Mouse (Mus musculus): Measurements from ENCODE around the gene Ankrd23. TPM values are rescaled to one million over a fixed set of nuclear protein-coding genes. Genes with fewer than 3 reads are reported as not detected.

Ankrd23 gene
- total and polyA plus RNA-seq, 3 experiments: 310 to 397 (median 338) TPM

- WGBS: 49% methylated on average over 4 of the region's 4 CpGs
- no peak for TF ChIP-seq POLR2A (IDR thresholded peaks at IDR 0.05; ENCODE audit: insufficient read depth, low read depth, low read length)
- no peak for TF ChIP-seq CTCF (IDR thresholded peaks at IDR 0.05)
- TF ChIP-seq EP300 (IDR thresholded peaks at IDR 0.05; ENCODE audit: insufficient read depth, low read depth, low read length): 0 out of 2 replicates have a peak, but pooled peaks have one; percentile 18
- Histone ChIP-seq H3K79me2 (replicated peaks; ENCODE audit: control insufficient read depth, insufficient read depth, low read length) (no peaks in the 10 kb centered on the region), H3K9ac (ENCODE audit: low read depth, low read length) (no peak overlapping the region), H3K27me3 (ENCODE audit: control insufficient read depth, insufficient read depth, low read length) (no peaks in the 10 kb centered on the region), H3K4me3 (no peak overlapping the region), H3K27ac (peak overlapping the region; percentile 85), H3K4me1 (ENCODE audit: control insufficient read depth, insufficient read depth, low read length) (peaks cover 54% of the 10 kb centered on the region), H3K36me3 (ENCODE audit: control insufficient read depth, insufficient read depth, low read length) (no peaks in the 10 kb centered on the region)
- intact Hi-C loops (cut with DNase I): no loop called here
- peak in 1 of 2 experiments; percentile 61 for DNase-seq
Observed at GRCm38 (mm10) chr1:36568776-36569175, 32.1 kb upstream of the Ankrd23 start.

GRCm38 (mm10) chr1:36567818-36568603 lies 31.3 kb upstream of the Ankrd23 start:
- no peaks in the 10 kb centered on the region for H3K27me3 ChIP-seq (ENCODE audit: control insufficient read depth, insufficient read depth, low read length)
- peaks cover 51% of the 10 kb centered on the region for H3K4me1 ChIP-seq (ENCODE audit: control insufficient read depth, insufficient read depth, low read length)
- no peak overlapping the region for H3K9ac ChIP-seq (ENCODE audit: low read depth, low read length)
- H3K4me3 ChIP-seq: no peak overlapping the region
- DNase-seq: peak in 1 of 2 experiments; percentile 37
- intact Hi-C loops (cut with DNase I): no loop called here
- no peak for TF ChIP-seq CTCF (IDR thresholded peaks at IDR 0.05)
- no peak for TF ChIP-seq POLR2A (IDR thresholded peaks at IDR 0.05; ENCODE audit: insufficient read depth, low read depth, low read length)
- no peak for TF ChIP-seq EP300 (IDR thresholded peaks at IDR 0.05; ENCODE audit: insufficient read depth, low read depth, low read length)
- no peaks in the 10 kb centered on the region for H3K36me3 ChIP-seq (ENCODE audit: control insufficient read depth, insufficient read depth, low read length)
- no peaks in the 10 kb centered on the region for H3K79me2 ChIP-seq (replicated peaks; ENCODE audit: control insufficient read depth, insufficient read depth, low read length)
- peak overlapping the region; percentile 85 for H3K27ac ChIP-seq
- WGBS: 54% methylated on average over 21 of the region's 21 CpGs

- intact Hi-C loops (cut with DNase I): no loop called here
- peaks cover 43% of the 10 kb centered on the region for H3K4me1 ChIP-seq (ENCODE audit: control insufficient read depth, insufficient read depth, low read length)
Observed at GRCm38 (mm10) chr1:36566425-36566824, 29.7 kb upstream of the Ankrd23 start.

GRCm38 (mm10) chr1:36564101-36564500 lies 27.4 kb upstream of the Ankrd23 start:
- 38% methylated on average over 6 of the region's 6 CpGs for WGBS
- intact Hi-C loops (cut with DNase I): no loop called here
- H3K27ac ChIP-seq: peak overlapping the region; percentile 72
- peaks cover 32% of the 10 kb centered on the region for H3K4me1 ChIP-seq (ENCODE audit: control insufficient read depth, insufficient read depth, low read length)
- peak; percentile 75 to 82 for DNase-seq
- no peak overlapping the region for H3K4me3 ChIP-seq
- no peaks in the 10 kb centered on the region for H3K27me3 ChIP-seq (ENCODE audit: control insufficient read depth, insufficient read depth, low read length)
- TF ChIP-seq CTCF (IDR thresholded peaks at IDR 0.05) (no peak), EP300 (IDR thresholded peaks at IDR 0.05; ENCODE audit: insufficient read depth, low read depth, low read length) (peak; percentile 50; the same call in 1 of the 2 replicates), POLR2A (IDR thresholded peaks at IDR 0.05; ENCODE audit: insufficient read depth, low read depth, low read length) (no peak)
- H3K79me2 ChIP-seq (replicated peaks; ENCODE audit: control insufficient read depth, insufficient read depth, low read length): no peaks in the 10 kb centered on the region
- no peaks in the 10 kb centered on the region for H3K36me3 ChIP-seq (ENCODE audit: control insufficient read depth, insufficient read depth, low read length)
- H3K9ac ChIP-seq (ENCODE audit: low read depth, low read length): no peak overlapping the region

More at GRCm38 (mm10) chr1:36566425-36566824, 29.7 kb upstream of the Ankrd23 start:
- no peak overlapping the region for H3K27ac ChIP-seq
- no peaks in the 10 kb centered on the region for H3K79me2 ChIP-seq (replicated peaks; ENCODE audit: control insufficient read depth, insufficient read depth, low read length)
- no peak overlapping the region for H3K4me3 ChIP-seq
- H3K36me3 ChIP-seq (ENCODE audit: control insufficient read depth, insufficient read depth, low read length): no peaks in the 10 kb centered on the region
- TF ChIP-seq POLR2A (IDR thresholded peaks at IDR 0.05; ENCODE audit: insufficient read depth, low read depth, low read length) (no peak), CTCF (IDR thresholded peaks at IDR 0.05) (no peak), EP300 (IDR thresholded peaks at IDR 0.05; ENCODE audit: insufficient read depth, low read depth, low read length) (no peak)
- 37% methylated on average over 2 of the region's 2 CpGs for WGBS
- no peaks in the 10 kb centered on the region for H3K27me3 ChIP-seq (ENCODE audit: control insufficient read depth, insufficient read depth, low read length)
- DNase-seq: no peak
- H3K9ac ChIP-seq (ENCODE audit: low read depth, low read length): no peak overlapping the region

- no peaks in the 10 kb centered on the region for H3K79me2 ChIP-seq (replicated peaks; ENCODE audit: control insufficient read depth, insufficient read depth, low read length)
- no peaks in the 10 kb centered on the region for H3K36me3 ChIP-seq (ENCODE audit: control insufficient read depth, insufficient read depth, low read length)
- WGBS: 59% methylated on average over 4 of the region's 4 CpGs
- no peak for DNase-seq
- peak overlapping the region; percentile 72 for H3K27ac ChIP-seq
- no peak overlapping the region for H3K9ac ChIP-seq (ENCODE audit: low read depth, low read length)
- H3K4me1 ChIP-seq (ENCODE audit: control insufficient read depth, insufficient read depth, low read length): peaks cover 28% of the 10 kb centered on the region
- H3K27me3 ChIP-seq (ENCODE audit: control insufficient read depth, insufficient read depth, low read length): no peaks in the 10 kb centered on the region
- H3K4me3 ChIP-seq: no peak overlapping the region
- no peak for TF ChIP-seq CTCF (IDR thresholded peaks at IDR 0.05)
- no peak for TF ChIP-seq EP300 (IDR thresholded peaks at IDR 0.05; ENCODE audit: insufficient read depth, low read depth, low read length)
- no peak for TF ChIP-seq POLR2A (IDR thresholded peaks at IDR 0.05; ENCODE audit: insufficient read depth, low read depth, low read length)
- intact Hi-C loops (cut with DNase I): no loop called here
Observed at GRCm38 (mm10) chr1:36563632-36564031, 26.9 kb upstream of the Ankrd23 start.

GRCm38 (mm10) chr1:36563197-36563596 lies 26.5 kb upstream of the Ankrd23 start:
- Histone ChIP-seq H3K79me2 (replicated peaks; ENCODE audit: control insufficient read depth, insufficient read depth, low read length) (no peaks in the 10 kb centered on the region), H3K4me1 (ENCODE audit: control insufficient read depth, insufficient read depth, low read length) (peaks cover 24% of the 10 kb centered on the region), H3K4me3 (no peak overlapping the region), H3K27me3 (ENCODE audit: control insufficient read depth, insufficient read depth, low read length) (no peaks in the 10 kb centered on the region), H3K36me3 (ENCODE audit: control insufficient read depth, insufficient read depth, low read length) (no peaks in the 10 kb centered on the region), H3K9ac (ENCODE audit: low read depth, low read length) (no peak overlapping the region), H3K27ac (peak overlapping the region; percentile 72)
- intact Hi-C loops (cut with DNase I): no loop called here
- WGBS: 96% methylated on average over 2 of the region's 2 CpGs
- TF ChIP-seq CTCF (IDR thresholded peaks at IDR 0.05): peak; percentile 11; the same call in 1 of the 2 replicates
- TF ChIP-seq POLR2A (IDR thresholded peaks at IDR 0.05; ENCODE audit: insufficient read depth, low read depth, low read length): no peak
- TF ChIP-seq EP300 (IDR thresholded peaks at IDR 0.05; ENCODE audit: insufficient read depth, low read depth, low read length): no peak
- DNase-seq: peak in 1 of 2 experiments; percentile 56
